Mouse (Mus musculus) liver, adult 10 weeks (tissue): ENCODE measurements around the gene Eif2b3. TPM values are rescaled to one million over a fixed set of nuclear protein-coding genes. Genes with fewer than 3 reads are reported as not detected.

Experiments
- polyA plus RNA-seq: library from polyadenylated mRNA; stranded (reverse); fragments of 350-450 nt; fragmentation: Illumina TruSeq; extraction: RNeasy Lipid Tissue Mini Kit (QIAGEN cat#74804); gene quantifications from one replicate; pipeline ENCODE4 v1.2.3, GENCODE M21; 2014; ENCODE audit warnings: low read depth, low replicate concordance

The Eif2b3 gene
- 10.9 TPM for polyA plus RNA-seq

GRCm38 (mm10) chr4:117019206-117020134, at the start of gene Eif2b3:
TSS of gene Eif2b3 (plus strand) at chr4:117019402.

GRCm38 (mm10) chr4:116993672-116994621, 25.3 kb upstream of the Eif2b3 start, which contains the start of gene Urod:
TSS of gene Urod (minus strand) at chr4:116994413.

GRCm38 (mm10) chr4:116995131-116995797, 23.9 kb upstream of the Eif2b3 start, which contains the start of gene Hectd3:
TSS of gene Hectd3 (plus strand) at chr4:116995317.

GRCm38 (mm10) chr4:117095551-117096452, 76.6 kb downstream of the Eif2b3 start, which contains the start of gene Ptch2:
TSS of gene Ptch2 (plus strand) at chr4:117096075.

GRCm38 (mm10) chr4:117125348-117125909, 106.2 kb downstream of the Eif2b3 start, which contains the start of gene Btbd19:
TSS of gene Btbd19 (minus strand) at chr4:117125725.

GRCm38 (mm10) chr4:117126675-117127290, 107.6 kb downstream of the Eif2b3 start, which contains the start of gene Tctex1d4:
TSS of gene Tctex1d4 (plus strand) at chr4:117126794.

DNA sequence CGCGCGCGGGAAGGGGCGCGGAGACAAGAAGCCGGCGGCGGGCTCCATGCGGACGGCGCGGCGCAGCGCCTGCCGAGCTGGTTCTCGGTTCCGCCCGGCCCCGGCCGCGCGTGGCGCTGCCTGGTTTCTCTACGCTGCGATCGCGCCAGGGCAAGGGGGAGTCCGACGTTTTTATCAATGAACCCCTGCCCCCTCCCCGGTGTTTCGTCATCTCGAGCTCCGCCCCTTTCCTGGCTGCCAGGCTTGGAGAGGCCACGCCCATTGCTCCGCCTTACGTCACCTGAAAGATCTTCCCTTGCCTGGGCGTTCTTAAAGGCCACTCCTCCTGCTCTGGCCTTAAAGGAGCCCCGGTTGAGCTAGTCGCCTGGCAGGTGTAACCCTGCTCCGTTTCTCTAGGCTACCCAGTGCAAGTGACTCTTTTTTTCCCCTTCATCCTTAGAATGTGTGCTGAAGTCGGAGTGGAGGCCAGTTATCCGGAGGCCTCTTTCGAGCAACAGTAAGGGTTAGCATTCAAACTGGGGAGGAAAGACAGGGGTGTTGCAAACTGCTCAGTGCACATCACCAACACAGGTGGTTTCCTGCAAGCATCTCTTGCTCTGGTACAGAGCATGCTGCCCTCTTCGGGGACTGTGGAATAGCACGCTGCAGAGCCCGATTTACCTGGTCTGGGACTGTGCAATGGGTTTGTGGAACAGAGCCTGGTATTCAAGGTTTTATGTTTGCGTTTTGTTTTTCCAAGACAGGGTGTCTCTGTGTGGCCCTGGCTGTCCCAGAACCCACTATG, 114.8 kb downstream of the Eif2b3 start, which contains the start of gene Plk3:
Gene Plk3 (minus strand): TSS at position 147 of the 784 bp plus-strand sequence.

Other genes starting within 250 kb of the Eif2b3 start
- 3.3 TPM for gene Toe1, start 211.8 kb upstream of the Eif2b3 start, polyA plus RNA-seq
- gene Mutyh, start 211.7 kb upstream of the Eif2b3 start, polyA plus RNA-seq: not detected
- not detected for gene Hpdl, start 197.7 kb upstream of the Eif2b3 start, polyA plus RNA-seq
- gene Zswim5, start 142.0 kb upstream of the Eif2b3 start, polyA plus RNA-seq: 0.74 TPM
- 15.4 TPM for gene Urod, start 25.0 kb upstream of the Eif2b3 start, polyA plus RNA-seq
- gene Hectd3, start 24.1 kb upstream of the Eif2b3 start, polyA plus RNA-seq: 7.8 TPM
- not detected for gene Ptch2, start 76.7 kb downstream of the Eif2b3 start, polyA plus RNA-seq
- 0.32 TPM for gene Btbd19, start 106.3 kb downstream of the Eif2b3 start, polyA plus RNA-seq
- not detected for gene Tctex1d4, start 107.4 kb downstream of the Eif2b3 start, polyA plus RNA-seq
- 2.3 TPM for gene Plk3, start 114.6 kb downstream of the Eif2b3 start, polyA plus RNA-seq
- gene Rps8, start 136.8 kb downstream of the Eif2b3 start, polyA plus RNA-seq: 71.6 TPM
- gene Kif2c, start 163.2 kb downstream of the Eif2b3 start, polyA plus RNA-seq: not detected
- gene Tmem53, start 232.5 kb downstream of the Eif2b3 start, polyA plus RNA-seq: 1.5 TPM
- not detected for gene Armh1, start 232.7 kb downstream of the Eif2b3 start, polyA plus RNA-seq